Mouse (Mus musculus) left cerebral cortex, postnatal 36 days (tissue): Measurements from ENCODE around the gene Pon1. TPM values are rescaled to one million over a fixed set of nuclear protein-coding genes. Genes with fewer than 3 reads are reported as not detected.

Source experiments
- DNase-seq, 2 experiments: peaks; one replicate each; pipeline ENCODE4 v3.0.0; 2021 to 2022; ENCODE audit warnings: low spot score in 2 of 2, mixed read lengths in 1 of 2
- intact Hi-C: fragments of 180-260 bp; cut with DNase I; formaldehyde crosslinking; loops from one replicate; pipeline ENCODE4 v1.15.1; 2025
- total RNA-seq, 2 experiments: library from RNA; stranded (reverse); gene quantifications; 2 replicates each; pipeline ENCODE4 v1.2.3; 2021

Gene Pon1
- total RNA-seq, 2 experiments from 2014 or later = not detected

DNA sequence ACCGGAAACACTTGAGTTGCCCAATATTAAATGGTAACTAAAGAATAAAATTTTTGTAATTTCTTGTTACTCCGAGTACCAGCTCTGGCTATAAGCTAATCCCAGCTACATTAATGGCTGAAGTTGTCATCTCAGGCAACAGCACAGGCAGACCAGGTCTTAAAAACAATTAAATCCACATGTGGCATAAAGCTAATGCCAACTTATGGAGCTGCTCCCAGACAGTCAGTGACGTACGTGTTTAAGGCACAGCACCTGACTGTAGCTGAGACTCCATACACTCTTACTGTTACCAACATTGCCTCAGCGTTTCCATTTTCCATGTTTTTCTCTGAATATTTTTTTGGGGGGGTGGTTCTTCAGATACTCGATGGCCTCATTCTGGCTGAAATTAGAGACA is 14.6 kb downstream of the Pon1 start:
- no peak for DNase-seq
- intact Hi-C loops = no loop called here

DNA sequence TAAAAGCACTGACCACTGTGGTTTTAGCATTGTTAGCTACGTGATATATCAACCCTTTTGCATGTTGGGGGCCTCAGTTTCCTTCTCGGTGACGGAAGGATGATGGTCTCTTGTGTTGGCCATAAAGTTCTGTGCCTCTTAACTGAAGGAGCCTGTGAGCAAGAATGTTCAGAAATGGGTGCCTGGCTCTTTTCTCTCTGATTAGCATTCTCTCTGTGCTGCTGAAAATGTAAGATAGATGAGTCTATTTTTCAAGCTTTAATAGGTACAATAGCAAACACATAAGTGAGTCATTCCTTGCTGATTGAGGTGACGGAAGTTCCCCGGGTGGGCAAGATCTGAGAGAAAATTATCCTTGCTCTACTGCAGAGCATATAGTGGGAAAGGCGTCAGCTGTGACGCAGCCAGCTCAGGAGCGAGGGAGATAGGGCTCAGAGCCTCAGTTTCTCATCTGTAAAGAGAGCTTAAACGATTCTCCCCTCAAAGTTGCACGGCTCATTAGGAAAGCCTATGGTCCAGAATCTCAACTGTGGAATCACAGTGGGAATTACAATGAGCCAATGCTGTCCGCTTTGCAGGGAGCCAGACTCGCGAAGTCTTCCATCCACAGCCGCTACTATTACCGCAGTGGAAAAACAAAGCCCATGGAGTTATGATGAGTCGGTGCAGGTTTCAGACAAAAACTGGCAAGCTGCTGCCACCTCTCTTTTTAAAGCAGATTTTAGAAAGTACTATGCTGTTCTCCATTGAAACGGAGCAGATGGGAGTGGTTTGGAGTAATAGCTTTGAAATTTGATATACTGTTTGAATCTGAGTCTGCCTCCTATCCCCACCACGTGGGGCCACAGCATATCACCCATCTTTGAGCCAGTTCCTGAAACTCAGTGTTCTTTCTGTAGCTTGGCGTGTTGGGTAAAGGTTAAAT is 15.5 kb downstream of the Pon1 start:
- peak in 1 of 2 experiments; percentile 8 for DNase-seq
- intact Hi-C loops = no loop called here

DNA sequence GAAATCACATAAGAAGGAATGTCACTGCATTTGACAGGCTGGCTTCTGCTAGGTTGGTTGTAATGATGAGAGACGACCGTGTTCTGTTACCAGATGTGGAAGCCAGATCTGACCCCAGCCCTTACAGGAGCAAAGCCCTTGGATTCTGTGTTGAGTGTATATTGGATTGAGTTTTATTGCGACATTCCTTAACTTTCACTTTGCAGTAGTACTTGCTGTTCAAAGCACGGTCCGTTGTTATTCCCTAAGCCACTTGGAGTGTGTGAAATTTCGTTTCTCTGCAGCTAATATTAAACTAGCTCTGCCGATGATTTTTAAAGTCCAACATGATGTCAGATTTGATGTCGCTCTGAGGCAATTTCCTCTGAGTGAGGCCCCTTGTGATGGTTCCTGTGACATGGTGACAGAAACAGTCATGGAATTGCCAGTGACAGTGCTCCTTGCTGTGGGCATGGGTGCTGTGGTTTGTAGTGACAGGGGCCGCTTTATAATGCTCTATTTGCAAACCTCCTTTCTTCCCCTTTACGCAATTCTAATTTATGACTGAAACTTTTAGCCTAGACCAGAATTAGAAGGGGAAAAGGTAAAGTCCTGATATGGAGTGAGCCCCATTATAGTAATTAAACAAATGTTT is 19.4 kb downstream of the Pon1 start:
- intact Hi-C loops = no loop called here
- no peak for DNase-seq

DNA sequence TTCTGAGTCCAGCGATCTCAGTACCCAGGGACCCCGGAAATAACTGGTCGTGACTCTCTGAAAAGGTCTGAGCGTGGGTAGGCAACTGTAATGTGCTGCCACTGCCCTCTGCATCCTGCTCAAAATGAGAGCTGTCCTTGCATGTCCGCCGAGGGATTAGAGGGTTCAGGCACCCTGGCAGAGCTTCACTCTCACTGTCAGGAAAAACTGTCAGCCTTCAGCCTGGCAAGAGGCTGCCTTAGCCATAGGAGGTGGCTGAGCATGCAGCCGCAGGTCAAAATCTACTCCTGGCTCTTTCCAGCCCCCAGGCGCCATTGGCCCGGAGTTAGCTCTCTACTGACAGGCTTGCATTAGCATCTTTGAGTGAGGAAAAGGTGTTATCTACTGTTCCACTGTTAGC is 21.2 kb downstream of the Pon1 start:
- no peak for DNase-seq
- intact Hi-C loops = no loop called here

DNA sequence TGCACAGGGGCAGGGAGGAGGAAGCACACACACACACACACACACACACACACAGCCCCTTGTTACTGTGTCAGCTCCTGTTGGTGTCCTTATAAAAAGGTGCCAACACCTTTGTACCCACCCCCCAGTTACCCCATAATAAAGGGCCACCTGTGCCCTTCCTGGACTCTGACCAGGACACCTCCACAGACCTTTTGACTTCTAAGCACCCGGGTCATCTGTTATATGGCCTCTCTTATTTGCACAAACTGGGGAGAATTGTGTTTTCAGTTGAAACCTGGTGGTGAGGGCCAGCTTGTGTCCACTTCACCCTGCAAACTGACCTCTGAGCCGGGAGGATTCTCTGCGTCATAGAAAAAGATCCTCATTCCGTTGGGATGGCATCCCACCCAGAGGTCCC is 22.3 kb downstream of the Pon1 start:
- no peak for DNase-seq
- intact Hi-C loops = no loop called here

DNA sequence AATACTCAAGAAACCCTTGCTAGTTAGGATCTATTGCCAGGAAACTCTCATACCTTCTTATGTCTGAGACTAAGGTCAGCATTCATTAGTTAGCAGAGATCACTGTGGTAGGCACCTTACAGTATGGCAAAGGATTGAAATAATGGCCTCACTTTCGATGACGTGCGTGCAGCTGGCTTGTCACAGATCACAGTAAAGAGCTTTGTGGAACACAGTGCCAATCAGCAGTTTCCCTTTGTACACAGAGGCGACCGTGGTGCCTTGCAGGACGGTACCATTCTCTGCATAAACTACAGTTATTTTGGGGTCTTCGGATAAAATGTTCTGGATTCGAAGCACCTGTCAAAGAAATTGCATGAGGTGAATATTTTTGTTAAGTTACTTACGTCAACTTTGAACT is 25.6 kb downstream of the Pon1 start:
- intact Hi-C loops = loop anchor here (10.0 kb wide), 1 partner anchor 217 kb away; the partner anchor contains the start of gene Asb4
- DNase-seq = no peak

DNA sequence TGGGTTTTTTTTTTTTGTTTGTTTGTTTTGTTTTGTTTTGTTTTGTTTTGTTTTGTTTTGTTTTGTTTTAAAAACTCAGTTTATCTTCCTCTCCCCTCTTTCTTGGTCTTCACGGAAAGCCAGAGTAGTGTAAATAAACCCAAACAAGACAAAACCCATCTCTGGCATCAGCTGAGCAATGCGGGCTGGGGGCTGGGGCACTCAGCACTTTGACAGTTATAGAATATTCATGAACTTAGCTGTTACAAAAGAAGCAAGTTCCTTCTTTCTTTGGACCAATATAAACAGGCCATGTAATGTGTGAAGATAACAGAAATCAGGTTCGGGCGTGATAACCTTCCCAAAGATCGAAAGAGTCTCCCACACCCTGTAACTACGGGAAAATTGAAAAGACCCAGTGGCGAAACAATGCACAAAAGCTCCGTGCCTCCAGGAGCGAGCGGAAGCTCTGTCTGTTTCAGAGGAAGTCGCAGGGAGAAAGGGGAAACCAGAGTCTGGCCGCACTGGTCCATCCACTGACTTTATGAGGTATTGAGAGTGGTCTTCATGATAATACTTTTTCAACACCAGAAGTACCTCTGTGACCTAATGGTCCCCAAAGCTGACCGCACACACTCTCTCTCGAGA is 26.6 kb downstream of the Pon1 start:
- DNase-seq = no peak
- intact Hi-C loops = loop anchor here (10.0 kb wide), 1 partner anchor 218 kb away; the partner anchor contains the start of gene Asb4

DNA sequence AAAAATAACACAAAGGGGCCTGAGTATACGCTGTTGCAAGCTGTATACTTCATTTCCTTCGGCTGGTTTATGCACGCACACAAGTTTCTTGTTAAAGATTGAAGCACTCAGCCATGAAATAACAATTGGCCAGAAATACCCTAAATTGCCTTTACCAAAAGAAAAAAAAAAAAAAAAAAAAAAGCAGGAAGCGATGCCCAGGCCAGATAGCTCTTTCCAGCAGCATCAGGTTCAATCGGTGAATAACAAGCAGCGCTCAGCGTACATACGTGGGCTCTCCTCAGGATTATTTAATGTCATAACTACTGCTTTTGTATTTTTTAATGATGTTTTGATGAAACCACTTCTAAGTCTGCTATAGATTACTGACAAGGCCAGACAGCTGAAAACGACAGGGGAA is 28.9 kb downstream of the Pon1 start:
- intact Hi-C loops = loop anchor here (10.0 kb wide), 1 partner anchor 220 kb away; the partner anchor contains the start of gene Asb4
- no peak for DNase-seq

DNA sequence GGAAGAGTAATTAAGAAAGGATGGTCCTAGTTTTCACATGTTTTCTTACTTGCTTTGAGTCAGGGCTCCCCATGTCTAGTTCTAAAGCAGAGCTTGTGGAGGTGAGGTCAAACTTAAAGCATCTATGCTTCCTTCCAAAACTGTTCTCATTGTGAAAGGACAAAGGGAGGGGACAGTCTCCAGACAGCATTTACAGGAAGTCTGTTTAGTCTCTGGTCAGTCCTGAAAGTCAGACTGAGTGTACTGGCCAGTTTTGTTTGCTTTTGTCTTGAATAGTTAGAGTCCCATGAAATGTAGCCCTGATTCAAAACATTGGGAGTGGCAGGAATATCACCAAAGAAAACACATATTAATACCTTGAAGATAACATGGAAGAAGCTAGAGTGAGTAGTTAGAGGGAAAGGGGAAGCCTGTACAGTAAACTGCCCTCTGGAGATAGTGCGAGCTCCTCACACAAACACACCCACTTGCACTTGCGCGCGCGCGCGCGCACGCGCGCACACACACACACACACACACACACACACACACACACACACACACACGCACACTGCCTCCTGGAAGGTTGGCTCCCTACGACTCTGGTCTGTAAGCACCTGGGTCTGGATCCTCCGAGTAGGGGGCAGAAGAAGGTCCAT is 30.1 kb downstream of the Pon1 start:
- DNase-seq = no peak
- intact Hi-C loops = loop anchor here (10.0 kb wide), 1 partner anchor 221 kb away; the partner anchor contains the start of gene Asb4

DNA sequence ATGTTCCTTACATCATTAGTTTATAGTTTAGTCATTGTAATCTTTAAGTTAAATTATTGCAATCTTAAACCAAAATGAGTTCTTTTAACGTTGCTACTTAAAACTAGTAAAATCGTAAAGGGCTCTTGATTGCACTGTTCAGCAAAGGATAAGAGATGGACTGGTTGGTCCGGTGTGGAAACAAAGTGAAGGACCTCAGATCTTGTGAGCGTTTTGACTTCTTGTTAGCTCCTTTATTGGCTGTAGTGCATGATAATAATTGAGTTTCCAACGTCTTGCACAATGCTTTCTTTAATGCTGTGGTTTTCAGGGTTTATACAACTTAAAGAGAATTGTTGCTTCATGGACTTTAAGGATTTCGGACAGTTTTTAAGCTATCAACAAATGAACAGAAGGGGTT is 31.7 kb downstream of the Pon1 start:
- intact Hi-C loops = loop anchor here (10.0 kb wide), 1 partner anchor 223 kb away; the partner anchor contains the start of gene Asb4
- no peak for DNase-seq

DNA sequence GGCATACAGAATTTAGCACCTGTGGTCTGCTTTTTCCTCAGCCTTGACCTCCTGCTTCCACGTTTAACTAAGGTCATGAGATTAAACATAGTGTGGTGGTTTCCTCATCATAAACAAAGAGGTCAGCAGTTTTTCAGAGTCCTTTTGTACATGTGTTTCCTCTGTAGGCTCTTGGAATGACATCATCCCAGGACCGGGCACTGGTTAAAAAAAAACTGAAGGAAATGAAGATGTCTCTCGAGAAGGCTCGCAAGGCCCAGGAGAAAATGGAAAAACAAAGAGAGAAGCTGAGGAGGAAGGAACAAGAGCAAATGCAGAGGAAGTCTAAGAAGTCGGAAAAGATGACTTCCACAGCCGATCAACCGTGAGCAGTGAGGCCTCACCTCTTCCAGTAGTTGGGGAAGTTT is 34.4 kb downstream of the Pon1 start:
- no peak for DNase-seq
- intact Hi-C loops = no loop called here

DNA sequence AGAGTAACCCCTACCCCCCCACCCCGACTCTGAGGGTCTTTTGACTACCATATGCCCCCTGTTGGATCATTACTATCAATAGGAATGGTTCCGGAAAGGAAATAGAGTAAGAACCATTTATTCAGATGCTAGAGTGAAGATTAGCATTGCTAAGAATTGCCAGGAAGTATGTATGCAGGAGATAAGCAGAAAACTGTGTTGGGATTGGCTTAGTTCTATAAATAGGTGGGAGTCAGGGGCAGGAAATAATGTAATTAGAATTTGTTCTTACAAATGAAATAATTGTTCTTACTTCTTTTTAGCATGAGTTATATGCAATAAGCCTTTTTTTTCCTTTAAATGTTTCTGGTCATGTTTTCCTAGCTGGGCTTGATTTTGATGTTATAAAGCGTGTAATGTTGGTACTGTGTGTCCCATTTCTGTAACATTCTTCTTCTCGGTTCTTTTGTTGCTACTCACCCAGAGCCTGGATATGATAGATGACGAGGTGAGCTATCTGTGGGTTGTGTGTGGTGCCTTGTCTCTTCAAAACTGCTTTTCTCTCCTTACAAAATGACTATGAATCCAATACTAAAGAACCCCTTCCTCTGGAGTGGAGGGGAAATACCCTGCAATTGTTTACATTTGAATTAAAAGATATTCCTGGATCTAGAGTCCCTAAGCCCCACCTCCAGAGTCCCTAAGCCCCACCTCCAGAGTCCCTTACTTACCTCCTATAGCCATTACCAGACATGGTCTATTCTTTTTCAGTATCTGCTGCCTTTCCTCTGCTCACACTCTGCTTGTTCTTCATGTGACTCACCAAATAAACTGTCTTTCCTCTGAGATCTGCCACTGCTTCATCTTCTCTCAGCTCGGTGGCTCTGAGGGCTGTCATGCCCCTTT is 37.0 kb downstream of the Pon1 start:
- intact Hi-C loops = no loop called here
- no peak for DNase-seq

DNA sequence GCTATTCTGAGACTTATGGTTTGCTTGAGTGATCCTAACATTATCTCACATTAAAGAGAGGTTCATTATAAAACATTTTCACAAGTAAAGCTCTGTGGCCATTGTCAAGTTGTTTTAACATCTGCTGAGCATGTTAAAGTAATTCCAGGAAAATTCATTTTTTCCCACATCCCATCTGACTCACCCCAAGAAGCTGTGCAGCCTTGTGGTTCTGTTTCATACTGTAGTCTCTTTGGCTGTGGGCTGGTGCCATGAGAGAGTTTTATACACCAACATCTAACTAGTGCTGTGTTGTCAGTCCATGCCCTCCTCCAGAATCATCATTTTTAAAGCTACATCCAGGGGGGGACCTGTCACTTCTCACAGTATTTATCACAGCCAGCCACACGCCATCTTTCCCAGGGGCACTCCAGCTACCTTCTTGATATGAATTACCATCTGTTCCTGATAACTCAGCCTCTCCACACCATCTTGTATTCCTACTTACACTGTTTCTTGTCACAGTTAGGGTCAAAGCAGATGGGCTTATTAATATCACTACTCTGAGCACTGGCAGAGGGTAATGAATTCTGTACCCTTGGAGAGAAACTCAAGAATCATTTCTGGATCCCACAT is 38.3 kb downstream of the Pon1 start:
- no peak for DNase-seq
- intact Hi-C loops = no loop called here

DNA sequence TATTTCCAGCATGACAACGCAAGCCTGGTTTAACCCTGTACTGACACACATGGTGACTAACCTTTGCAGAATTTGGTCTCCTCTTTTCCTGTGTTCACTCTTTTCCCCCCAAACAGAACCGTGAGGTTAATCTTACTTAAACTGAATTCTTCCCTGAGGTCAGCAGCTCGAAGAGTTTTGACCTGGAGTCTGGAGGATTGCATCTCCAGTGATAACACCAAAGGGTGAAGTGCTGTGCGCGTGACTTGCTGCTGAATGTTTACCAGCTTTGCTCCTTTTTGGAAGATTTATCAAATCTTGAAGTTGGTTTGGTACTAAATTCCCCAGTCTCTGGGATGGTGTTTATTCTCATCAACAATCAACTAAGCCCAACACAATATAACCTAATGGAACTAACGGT is 39.0 kb downstream of the Pon1 start:
- DNase-seq = no peak
- intact Hi-C loops = no loop called here

DNA sequence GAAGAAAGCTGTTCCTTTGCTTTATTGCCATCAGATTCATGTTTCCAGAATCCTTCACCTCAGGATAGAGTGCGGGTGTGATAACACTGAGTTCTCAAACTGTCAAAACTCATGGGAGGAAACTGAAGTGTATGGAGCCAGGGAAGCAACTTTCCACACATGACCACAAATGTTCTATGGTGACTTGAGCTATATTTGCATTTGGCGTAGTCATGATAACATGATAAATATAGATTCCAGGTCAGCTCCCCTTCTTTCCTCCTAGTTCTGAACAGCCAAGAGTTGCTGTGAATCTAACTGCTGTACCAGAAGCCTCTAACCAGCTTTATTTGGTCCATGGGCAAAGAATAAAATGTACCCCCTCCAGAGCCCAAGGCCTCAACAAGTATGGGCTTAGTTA is 41.6 kb downstream of the Pon1 start:
- intact Hi-C loops = no loop called here
- DNase-seq = no peak

DNA sequence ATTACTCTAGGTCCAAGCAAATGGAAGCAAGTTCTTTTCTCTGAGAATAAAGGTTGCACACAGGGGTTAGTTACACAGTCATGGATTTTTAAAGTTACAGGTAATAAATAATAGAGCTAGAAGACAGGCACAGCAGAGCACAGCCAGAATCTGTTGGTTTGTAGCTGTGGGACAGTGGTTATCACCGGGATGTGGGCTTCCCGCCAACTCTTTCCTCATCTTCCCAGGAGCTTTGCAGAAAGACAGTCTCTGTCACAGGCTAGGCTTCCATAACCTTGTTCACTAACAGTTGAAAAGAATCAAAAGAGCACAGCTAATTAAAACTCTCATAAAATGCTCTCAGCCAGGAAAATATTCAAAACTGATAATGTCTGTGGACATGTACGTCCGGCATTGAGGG is 42.6 kb downstream of the Pon1 start:
- no peak for DNase-seq
- intact Hi-C loops = no loop called here

DNA sequence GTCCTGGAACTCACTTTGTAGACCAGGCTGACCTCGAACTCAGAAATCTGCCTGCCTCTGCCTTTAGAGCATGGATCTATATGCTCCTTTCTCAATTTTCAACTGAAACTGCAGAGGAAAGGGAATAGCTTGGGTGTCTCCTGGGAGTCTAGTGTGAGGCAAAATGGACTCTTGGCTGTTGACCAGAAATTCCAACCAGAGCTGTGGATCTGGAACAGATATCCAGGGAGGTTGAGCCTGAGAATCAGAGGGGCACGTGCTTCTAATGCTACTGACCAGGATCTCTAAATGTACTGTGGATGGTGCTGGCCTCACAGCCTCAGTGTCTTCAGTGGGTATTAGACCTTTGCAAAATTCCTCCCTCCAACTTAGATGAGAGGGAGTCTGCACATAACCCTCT is 43.8 kb downstream of the Pon1 start:
- intact Hi-C loops = no loop called here
- DNase-seq = no peak

DNA sequence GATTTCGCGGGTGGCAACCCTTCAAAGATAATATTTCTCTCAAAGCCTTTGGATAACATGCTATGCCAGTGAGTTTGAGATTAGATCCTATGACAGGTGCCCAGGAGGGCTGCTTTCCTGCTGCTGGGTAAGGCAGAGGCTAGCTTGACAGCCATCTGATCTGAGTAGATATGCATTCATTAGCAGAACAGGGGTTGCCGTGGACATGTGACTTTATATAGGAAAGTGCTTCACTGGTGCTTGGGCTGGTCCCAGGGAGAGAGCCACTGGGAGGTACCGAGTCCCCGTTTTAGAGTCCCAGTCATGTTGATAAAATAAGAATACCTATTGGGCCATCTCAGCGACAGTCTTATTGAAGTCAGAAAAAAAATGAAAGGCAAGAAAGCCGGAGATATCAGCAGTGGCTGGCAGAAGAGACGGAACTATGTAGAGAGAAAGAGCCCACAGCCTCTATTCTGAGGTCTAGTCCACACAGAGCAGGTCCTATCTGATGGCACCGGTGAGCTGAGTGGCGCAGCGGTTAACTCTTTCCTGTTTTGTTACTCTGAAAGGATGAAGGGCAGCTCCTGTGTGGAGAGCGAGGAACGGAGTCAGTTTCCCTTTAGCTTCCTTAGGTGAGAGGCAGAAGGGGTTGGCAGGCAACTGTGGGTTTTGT is 46.1 kb downstream of the Pon1 start:
- no peak for DNase-seq

More for the DNA sequence above, 46.1 kb downstream of the Pon1 start:
- intact Hi-C loops = no loop called here
